Mouse (Mus musculus) gastrocnemius, adult 2 months (tissue): ENCODE results near the gene Gnat1. TPM values are rescaled to one million over a fixed set of nuclear protein-coding genes. Genes with fewer than 3 reads are reported as not detected.

Source experiments
- DNase-seq: peaks from one replicate; pipeline ENCODE4 v3.0.0; 2022
- H3K27ac ChIP-seq: fragments of 200-600 bp; 2 replicates; pipeline ENCODE4 v1.8.1; 2022; ENCODE audit warnings: mild to moderate bottlenecking
- H3K4me3 ChIP-seq: fragments of 200-600 bp; 2 replicates; pipeline ENCODE4 v1.8.1; 2022; ENCODE audit warnings: mild to moderate bottlenecking, moderate library complexity
- CTCF ChIP-seq: fragments of 200-600 bp; IDR thresholded peaks from 2 replicates; pipeline ENCODE4 v1.8.1; 2022; ENCODE audit warnings: antibody characterized with exemption, mild to moderate bottlenecking, moderate library complexity
- intact Hi-C: fragments of 180-260 bp; cut with DNase I; formaldehyde crosslinking; loops from one replicate; pipeline ENCODE4 v1.15.1; 2025
- long read RNA-seq, 2 experiments: library from polyadenylated mRNA; stranded (forward); transcript quantifications; one replicate each; pipeline ENCODE4 v2.0.0; 2021
- total RNA-seq, 2 experiments: library from RNA; stranded (reverse); gene quantifications; 2 replicates each; pipeline ENCODE4 v1.2.3; 2021

The Gnat1 gene
- not detected for total RNA-seq
- long read RNA-seq, experiment 1: 0 reads
- long read RNA-seq, experiment 2: 0 reads

GRCm38 (mm10) chr9:107679501-107679900 lies at the start of gene Gnat1:
Gene Gnat1, minus strand, starts transcription at chr9:107679712.
- intact Hi-C loops: no loop called here
- H3K4me3 ChIP-seq: no peak within 1 kb of the TSS
- no peak within 1 kb of the TSS for H3K27ac ChIP-seq
- no peak for DNase-seq
- TF ChIP-seq CTCF: no peak

- no peak for DNase-seq
- no peak overlapping the region for H3K4me3 ChIP-seq
- TF ChIP-seq CTCF: no peak
- H3K27ac ChIP-seq: no peak overlapping the region
- intact Hi-C loops: no loop called here
Observed at GRCm38 (mm10) chr9:107728919-107729670, 49.6 kb upstream of the Gnat1 start.

- DNase-seq: no peak
- Histone ChIP-seq H3K4me3 (no peak overlapping the region), H3K27ac (no peak overlapping the region)
- no peak for TF ChIP-seq CTCF
- intact Hi-C loops: no loop called here
Observed at GRCm38 (mm10) chr9:107727041-107727440, 47.5 kb upstream of the Gnat1 start.

- Histone ChIP-seq H3K4me3 (no peak overlapping the region), H3K27ac (peak overlapping the region; percentile 73)
- no peak for DNase-seq
- intact Hi-C loops: no loop called here
- no peak for TF ChIP-seq CTCF
Observed at GRCm38 (mm10) chr9:107724796-107725195, 45.3 kb upstream of the Gnat1 start.

GRCm38 (mm10) chr9:107723794-107724531 lies 44.5 kb upstream of the Gnat1 start:
- no peak for TF ChIP-seq CTCF
- Histone ChIP-seq H3K4me3 (peak overlapping the region; percentile 34), H3K27ac (peak overlapping the region; percentile 73)
- peak; percentile 35 for DNase-seq
- intact Hi-C loops: no loop called here

GRCm38 (mm10) chr9:107723292-107723691 lies 43.8 kb upstream of the Gnat1 start:
- Histone ChIP-seq H3K27ac (peak overlapping the region; percentile 73), H3K4me3 (no peak overlapping the region)
- DNase-seq: no peak
- TF ChIP-seq CTCF: no peak
- intact Hi-C loops: no loop called here

- intact Hi-C loops: no loop called here
- DNase-seq: no peak
- Histone ChIP-seq H3K27ac (no peak overlapping the region), H3K4me3 (no peak overlapping the region)
- TF ChIP-seq CTCF: no peak
Observed at GRCm38 (mm10) chr9:107718781-107719540, 39.4 kb upstream of the Gnat1 start.

- DNase-seq: no peak
- intact Hi-C loops: no loop called here
- Histone ChIP-seq H3K27ac (no peak overlapping the region), H3K4me3 (no peak overlapping the region)
- TF ChIP-seq CTCF: no peak
Observed at GRCm38 (mm10) chr9:107716951-107717350, 37.4 kb upstream of the Gnat1 start.

- intact Hi-C loops: no loop called here
- no peak for TF ChIP-seq CTCF
- H3K27ac ChIP-seq: no peak overlapping the region; the same call in 1 of the 2 replicates
- no peak overlapping the region for H3K4me3 ChIP-seq
- no peak for DNase-seq
Observed at GRCm38 (mm10) chr9:107715632-107716031, 36.1 kb upstream of the Gnat1 start.

- intact Hi-C loops: no loop called here
- Histone ChIP-seq H3K4me3 (peak overlapping the region; percentile 29), H3K27ac (peak overlapping the region; percentile 57)
- TF ChIP-seq CTCF: no peak
- DNase-seq: peak; percentile 76
Observed at GRCm38 (mm10) chr9:107714221-107714952, 34.9 kb upstream of the Gnat1 start.

GRCm38 (mm10) chr9:107709697-107710483 lies 30.4 kb upstream of the Gnat1 start, which contains the start of gene Sema3f:
Gene Sema3f, minus strand, starts transcription at chr9:107710475.
- intact Hi-C loops: loop anchor here (2.0 kb wide), 1 partner anchor 29 kb away; no protein-coding TSS in a partner anchor
- peak; percentile 62 for TF ChIP-seq CTCF
- H3K27ac ChIP-seq: peak within 1 kb of the TSS; percentile 92
- peak within 1 kb of the TSS; percentile 88 for H3K4me3 ChIP-seq
- DNase-seq: peak; percentile 89
